ENCODE assay signal across 30 mouse cellular contexts in the genomic region with DNA sequence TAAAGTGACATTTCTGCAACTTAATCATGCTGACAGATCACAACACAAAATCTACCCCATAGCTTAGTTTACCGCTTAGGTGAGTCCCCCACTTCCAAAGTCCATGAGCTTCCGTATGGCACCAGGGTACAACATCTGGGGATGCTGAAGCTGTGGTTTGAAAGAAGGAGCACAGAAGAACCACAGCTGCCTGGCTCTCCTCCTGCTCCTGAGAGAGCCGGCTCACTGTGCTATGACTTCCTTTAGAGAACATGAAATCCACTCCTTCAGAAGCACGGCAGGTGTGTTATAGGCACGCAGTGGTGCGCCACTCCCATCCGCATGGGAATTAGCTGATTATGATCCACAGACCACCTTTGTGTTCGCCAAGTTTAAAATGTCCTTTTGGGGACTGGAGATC.
"Had no signal": no experiment of that assay in that cellular context is flagged by ENCODE, and none has a peak within 500 bp of the region (broad histone marks: within the 10 kb centered on the region; RNA-seq: fewer than 3 reads in every experiment).

No protein-coding gene starts in this region.

- H3K9me3 ChIP-seq: limb, embryonic 10.5 days; limb, embryonic 12.5 days; limb, embryonic 13.5 days; limb, embryonic 15.5 days; liver, embryonic 12.5 days; liver, embryonic 13.5 days; liver, embryonic 15.5 days; lung, embryonic 15.5 days; midbrain, embryonic 10.5 days; midbrain, embryonic 12.5 days; midbrain, embryonic 13.5 days; midbrain, embryonic 15.5 days had no signal

- H3K4me3 ChIP-seq: left cerebral cortex, adult 2 months; limb, embryonic 10.5 days; limb, embryonic 12.5 days; limb, embryonic 13.5 days; limb, embryonic 15.5 days; liver, embryonic 12.5 days; liver, embryonic 13.5 days; liver, embryonic 15.5 days; lung, embryonic 15.5 days; megakaryocyte, embryonic 14.5 days; midbrain, embryonic 10.5 days; midbrain, embryonic 12.5 days; midbrain, embryonic 13.5 days; midbrain, embryonic 15.5 days had no signal

- H3K36me3 ChIP-seq: limb, embryonic 10.5 days; limb, embryonic 12.5 days; limb, embryonic 13.5 days; limb, embryonic 15.5 days; liver, embryonic 12.5 days; liver, embryonic 13.5 days; liver, embryonic 15.5 days; lung, embryonic 15.5 days; midbrain, embryonic 10.5 days; midbrain, embryonic 12.5 days; midbrain, embryonic 13.5 days; midbrain, embryonic 15.5 days had no signal

- H3K4me2 ChIP-seq: limb, embryonic 12.5 days; limb, embryonic 13.5 days; limb, embryonic 15.5 days; liver, embryonic 11.5 days; liver, embryonic 12.5 days; liver, embryonic 13.5 days; liver, embryonic 15.5 days; lung, embryonic 14.5 days; lung, embryonic 15.5 days; midbrain, embryonic 11.5 days; midbrain, embryonic 12.5 days; midbrain, embryonic 13.5 days; midbrain, embryonic 15.5 days had no signal

- H3K4me1 ChIP-seq: midbrain, embryonic 15.5 days had no signal

- H3K27ac ChIP-seq: left cerebral cortex, adult 2 months; limb, embryonic 10.5 days; limb, embryonic 13.5 days; liver, embryonic 12.5 days; liver, embryonic 13.5 days; liver, embryonic 14.5 days; liver, embryonic 15.5 days; lung, embryonic 15.5 days; macrophage; midbrain, embryonic 10.5 days; midbrain, embryonic 12.5 days; midbrain, embryonic 13.5 days; midbrain, embryonic 15.5 days had no signal

- DNase-seq: layer of hippocampus, postnatal 36 days; left cerebral cortex, postnatal 4 days; liver; liver, embryonic 13.5 days; liver, postnatal 0 days; lung, adult 2 months; lung, embryonic 14.5 days; lung, postnatal 10 days; lung, postnatal 14 days; lung, postnatal 4 days; midbrain, embryonic 14.5 days had no signal

- ATAC-seq: liver, embryonic 12.5 days; liver, postnatal 0 days; lung, postnatal 0 days; midbrain, embryonic 13.5 days; midbrain, embryonic 15.5 days; midbrain, embryonic 16.5 days had no signal

- H3K9ac ChIP-seq: limb, embryonic 12.5 days; limb, embryonic 13.5 days; limb, embryonic 15.5 days; liver, embryonic 12.5 days; liver, embryonic 13.5 days; liver, embryonic 14.5 days; liver, embryonic 15.5 days; liver, postnatal 0 days; lung, embryonic 14.5 days; lung, embryonic 15.5 days; midbrain, embryonic 12.5 days; midbrain, embryonic 13.5 days; midbrain, embryonic 15.5 days had no signal

- H3K27me3 ChIP-seq: limb, embryonic 12.5 days; limb, embryonic 15.5 days; lung, embryonic 15.5 days; midbrain, embryonic 15.5 days had no signal
